16 mouse cellular contexts compared by ENCODE assay signal in the genomic region with DNA sequence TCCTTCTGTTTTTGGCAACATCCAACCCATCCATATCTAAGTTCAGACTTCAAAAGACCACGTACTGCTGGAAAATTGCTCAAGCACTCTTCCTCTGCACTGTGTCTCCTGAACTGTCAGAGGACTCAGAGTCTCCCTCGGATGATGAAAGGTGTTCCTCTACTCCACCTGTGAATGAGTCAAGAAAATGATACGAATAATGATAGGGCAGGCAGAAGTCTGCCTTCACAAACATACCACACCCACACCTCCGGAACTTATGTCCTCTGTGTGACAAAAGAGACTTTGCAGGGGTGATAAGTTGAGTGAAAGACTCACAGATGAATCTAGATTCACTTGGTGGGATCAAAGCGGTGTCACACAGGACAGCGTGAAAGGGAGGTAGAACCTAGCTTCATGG.
"Had no signal": no experiment of that assay in that cellular context is flagged by ENCODE, and none has a peak within 500 bp of the region (broad histone marks: within the 10 kb centered on the region; RNA-seq: fewer than 3 reads in every experiment).

No protein-coding gene starts in this region.

- DNase-seq: gastrocnemius, postnatal 14 days; gastrocnemius, postnatal 36 days; heart, adult 2 months; heart, postnatal 14 days; heart, postnatal 36 days; kidney, adult 11 months; kidney, adult 2 months; kidney, adult 9 months; kidney, postnatal 14 days; kidney, postnatal 36 days; layer of hippocampus, adult 9-11 months; layer of hippocampus, postnatal 36 days; liver; liver, embryonic 13.5 days had no signal

- ATAC-seq: hindbrain, postnatal 0 days; intestine, embryonic 16.5 days had no signal
